Mouse (Mus musculus): ENCODE data around the gene Enpp6.

GRCm38 (mm10) chr8:46946181-46946580, 40.5 kb upstream of the Enpp6 start:
- TF ChIP-seq CTCF (conservative IDR thresholded peaks at IDR 0.05; ENCODE audit: low read length) (peak; percentile 35; the same call in 1 of the 2 replicates), NANOG (IDR thresholded peaks at IDR 0.05; ENCODE audit: borderline replicate concordance, low read length) (no peak), POU5F1 (IDR thresholded peaks at IDR 0.05; ENCODE audit: borderline replicate concordance, low read length) (no peak)
